Mouse (Mus musculus) yolk sac, embryonic 10.5 days (tissue): Measurements from ENCODE around the gene Kctd7.

ENCODE experiments used
- DNase-seq: peaks from one replicate; pipeline ENCODE4 v3.0.0-alpha.2; 2017; ENCODE audit warnings: low spot score

The Kctd7 gene

GRCm38 (mm10) chr5:130192356-130192944 lies 47.8 kb downstream of the Kctd7 start:
- DNase-seq, result no peak

GRCm38 (mm10) chr5:130193760-130194159 lies 49.1 kb downstream of the Kctd7 start:
- DNase-seq, result no peak

- no peak for DNase-seq
These were observed 51.6 kb downstream of the Kctd7 start for GRCm38 (mm10) chr5:130196307-130196706.

- DNase-seq, result no peak
These were observed 52.8 kb downstream of the Kctd7 start for GRCm38 (mm10) chr5:130197454-130197853.

- no peak for DNase-seq
These were observed 53.3 kb downstream of the Kctd7 start for GRCm38 (mm10) chr5:130197981-130198380.

GRCm38 (mm10) chr5:130200233-130201029 lies 55.8 kb downstream of the Kctd7 start:
- no peak for DNase-seq

GRCm38 (mm10) chr5:130203948-130204347 lies 59.3 kb downstream of the Kctd7 start:
- no peak for DNase-seq

- DNase-seq, result no peak
These were observed 59.9 kb downstream of the Kctd7 start for GRCm38 (mm10) chr5:130204560-130204959.
